Comparison of ENCODE assay signal across 13 mouse cellular contexts in genomic region chr7:49176590-49177201, GRCm38 (mm10).
A peak's percentile ranks its signal among the peaks of the same experiment; 100 is the strongest.
DNase-seq lines count a peak whose midpoint lies in the region; ATAC-seq and TF ChIP-seq lines count a peak whose summit lies in the region.
"Had no signal": no experiment of that assay in that cellular context is flagged by ENCODE, and none has a peak within 500 bp of the region (broad histone marks: within the 10 kb centered on the region; RNA-seq: fewer than 3 reads in every experiment).

No protein-coding gene starts in this region.

- H3K4me3 ChIP-seq in layer of hippocampus, adult 2 months: peak overlapping the region; percentile 6; the same call in 1 of the 2 replicates
- H3K4me3 ChIP-seq in heart, embryonic 10.5 days: no peak overlapping the region
- H3K4me3 ChIP-seq in stomach, embryonic 14.5 days (ENCODE audit: low read depth, low read length): no peak overlapping the region
- H3K4me3 ChIP-seq: erythroblast, embryonic 14.5 days; limb, embryonic 15.5 days; myocyte had no signal

- WGBS in heart, embryonic 10.5 days: 83% methylated on average over 21 of the region's 21 CpGs
- WGBS in stomach, embryonic 14.5 days: 76% methylated on average over 21 of the region's 21 CpGs

- no peak for TF ChIP-seq CTCF in layer of hippocampus, adult 2 months (conservative IDR thresholded peaks at IDR 0.05)

- peak overlapping the region; percentile 16; the same call in 1 of the 2 replicates for H3K27ac ChIP-seq in layer of hippocampus, adult 2 months
- peak overlapping the region; percentile 80; the same call in 1 of the 2 replicates for H3K27ac ChIP-seq in heart, embryonic 10.5 days
- H3K27ac ChIP-seq in stomach, embryonic 14.5 days (ENCODE audit: low read length): no peak overlapping the region
- H3K27ac ChIP-seq: limb, embryonic 15.5 days had no signal

- no peaks in the 10 kb centered on the region for H3K27me3 ChIP-seq in heart, embryonic 10.5 days (ENCODE audit: insufficient read depth, poor library complexity, severe bottlenecking)
- no peaks in the 10 kb centered on the region for H3K27me3 ChIP-seq in stomach, embryonic 14.5 days (ENCODE audit: control insufficient read depth, insufficient read depth, low read length)
- H3K27me3 ChIP-seq: limb, embryonic 15.5 days had no signal

- no peak overlapping the region for H3K9ac ChIP-seq in stomach, embryonic 14.5 days (replicated peaks; ENCODE audit: low read depth, low read length)
- H3K9ac ChIP-seq: limb, embryonic 15.5 days had no signal

- H3K9me3 ChIP-seq in heart, embryonic 10.5 days: no peaks in the 10 kb centered on the region
- H3K9me3 ChIP-seq in stomach, embryonic 14.5 days (ENCODE audit: control insufficient read depth, low read depth, low read length): no peaks in the 10 kb centered on the region
- H3K9me3 ChIP-seq: limb, embryonic 15.5 days had no signal

- 0 out of 2 replicates have a peak, but pooled peaks have one; percentile 25 for ATAC-seq in stomach, embryonic 14.5 days (ENCODE audit: insufficient number of reproducible peaks, insufficient read depth, low FRiP score, low read depth)
- ATAC-seq: activated CD4-positive, CD25-positive, alpha-beta regulatory T cell, adult 4 months; lung, postnatal 0 days had no signal

- DNase-seq in layer of hippocampus, adult 2 months (ENCODE audit: low spot score in 2 of 2): no peak
- DNase-seq in layer of hippocampus, adult 8-10 months (ENCODE audit: low spot score in 2 of 2): no peak
- no peak for DNase-seq in heart, embryonic 10.5 days (ENCODE audit: low spot score)
- DNase-seq in heart, postnatal 4 days: peak; percentile 57
- no peak for DNase-seq in T-cell, adult 2 months (ENCODE audit: low spot score)
- no peak for DNase-seq in right cerebral cortex, postnatal 25 days
- DNase-seq: layer of hippocampus, adult 9-11 months had no signal

- H3K36me3 ChIP-seq in heart, embryonic 10.5 days: no peaks in the 10 kb centered on the region
- no peaks in the 10 kb centered on the region for H3K36me3 ChIP-seq in stomach, embryonic 14.5 days (ENCODE audit: control insufficient read depth, insufficient read depth, low read length)
- H3K36me3 ChIP-seq: limb, embryonic 15.5 days had no signal

- H3K4me2 ChIP-seq in stomach, embryonic 14.5 days (replicated peaks; ENCODE audit: low read depth, low read length): no peak overlapping the region
- H3K4me2 ChIP-seq: limb, embryonic 15.5 days had no signal

- H3K4me1 ChIP-seq in heart, embryonic 10.5 days: peaks cover 48% of the 10 kb centered on the region
- H3K4me1 ChIP-seq in stomach, embryonic 14.5 days (ENCODE audit: control insufficient read depth, insufficient read depth, low read length): no peaks in the 10 kb centered on the region
- H3K4me1 ChIP-seq: limb, embryonic 15.5 days had no signal
